Mouse (Mus musculus) cerebral cortex, adult 2 months (tissue): ENCODE measurements around the gene Cdyl.

ENCODE experiments used
- WGBS: fragments of 180-500 bp; shearing (Covaris S2); methylation state at CpG from one replicate; pipeline ENCODE4 v1.1.7; 2018; 5-methylcytosine and 5-hydroxymethylcytosine counted together

Cdyl gene

DNA sequence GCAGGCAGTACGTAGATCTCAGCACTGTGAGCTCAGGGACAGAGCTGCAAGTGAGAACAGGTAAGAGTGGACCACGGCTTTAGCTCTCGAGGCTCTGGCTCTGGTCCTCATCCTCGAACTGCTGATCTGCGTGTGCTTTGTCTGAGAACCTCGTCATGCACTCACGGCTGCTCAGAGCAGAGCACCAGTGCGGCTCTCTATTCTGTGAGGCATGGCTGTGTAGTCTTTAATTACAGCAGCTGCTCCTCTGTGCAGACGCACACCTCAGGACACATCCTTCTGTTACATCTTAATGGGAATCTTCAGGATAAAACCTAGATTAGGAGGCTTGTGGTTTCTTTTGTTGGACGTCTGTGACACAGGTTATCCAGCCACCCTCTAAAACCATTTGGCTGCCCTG, 180.5 kb downstream of the Cdyl start:
- 94% methylated on average over 10 of the region's 10 CpGs for WGBS

DNA sequence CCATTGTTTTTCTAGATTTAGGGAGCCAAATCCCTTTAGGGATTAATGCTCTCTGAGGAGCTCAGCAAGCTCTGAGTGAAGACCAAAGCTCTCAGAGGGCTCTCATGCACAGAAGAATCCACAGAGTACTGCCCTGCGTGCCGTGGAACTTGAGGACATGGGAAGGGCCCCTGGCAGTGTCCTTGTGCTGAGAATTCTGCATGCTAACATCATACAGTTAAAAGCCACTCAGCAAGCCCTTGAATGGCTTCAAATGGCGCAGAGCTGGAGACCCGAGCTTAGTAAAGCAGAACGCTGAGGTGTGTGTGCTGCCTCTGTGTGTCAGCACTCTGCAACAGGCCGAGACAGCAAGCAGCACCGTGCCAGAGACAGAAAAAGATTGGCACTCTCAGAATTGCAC, 183.8 kb downstream of the Cdyl start:
- 74% methylated on average over 7 of the region's 7 CpGs for WGBS

DNA sequence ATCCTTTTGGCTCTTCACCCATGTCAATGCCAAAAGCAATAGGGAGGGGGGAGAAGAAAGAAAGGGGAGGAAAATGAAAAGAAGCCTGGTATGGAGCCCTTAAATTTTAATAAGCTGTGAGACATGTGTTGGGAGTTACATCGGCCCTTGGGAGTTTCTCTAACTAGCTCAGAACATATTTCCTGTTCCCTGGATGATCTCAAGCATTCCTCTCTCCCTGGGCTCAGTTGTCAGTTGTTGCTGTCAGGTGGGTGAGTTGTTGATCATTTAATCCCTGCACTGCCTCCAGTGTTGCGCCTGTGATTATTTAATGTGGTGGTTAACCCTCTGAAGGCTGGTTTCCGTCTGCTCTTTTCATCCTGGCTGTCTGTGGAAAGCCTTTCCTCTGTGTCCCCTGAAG, 185.7 kb downstream of the Cdyl start:
- WGBS, result 84% methylated on average over 3 of the region's 3 CpGs

- WGBS, result 77% methylated on average over 3 of the region's 3 CpGs
These were observed 189.1 kb downstream of the Cdyl start for GRCm38 (mm10) chr13:35848694-35849093.

DNA sequence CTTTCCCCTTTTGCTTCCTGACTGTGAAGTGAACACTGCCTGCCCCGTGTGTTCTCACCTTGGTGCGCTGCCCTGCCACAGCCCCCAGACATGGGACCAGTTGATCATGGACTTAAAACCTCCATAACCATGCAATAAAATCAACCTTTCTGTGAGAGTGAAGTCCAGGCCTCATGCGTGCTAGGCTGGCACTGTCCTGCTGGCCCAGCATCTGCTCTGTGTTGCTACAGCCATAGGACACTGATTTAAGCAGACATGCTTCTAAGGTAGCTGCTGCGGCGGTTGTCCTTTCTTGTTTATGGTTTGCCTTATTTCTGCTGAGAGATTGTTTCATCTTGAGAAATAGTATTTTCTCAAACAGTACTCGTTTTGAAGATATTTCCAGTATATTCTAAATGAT, 191.9 kb downstream of the Cdyl start:
- 96% methylated on average over 6 of the region's 6 CpGs for WGBS

DNA sequence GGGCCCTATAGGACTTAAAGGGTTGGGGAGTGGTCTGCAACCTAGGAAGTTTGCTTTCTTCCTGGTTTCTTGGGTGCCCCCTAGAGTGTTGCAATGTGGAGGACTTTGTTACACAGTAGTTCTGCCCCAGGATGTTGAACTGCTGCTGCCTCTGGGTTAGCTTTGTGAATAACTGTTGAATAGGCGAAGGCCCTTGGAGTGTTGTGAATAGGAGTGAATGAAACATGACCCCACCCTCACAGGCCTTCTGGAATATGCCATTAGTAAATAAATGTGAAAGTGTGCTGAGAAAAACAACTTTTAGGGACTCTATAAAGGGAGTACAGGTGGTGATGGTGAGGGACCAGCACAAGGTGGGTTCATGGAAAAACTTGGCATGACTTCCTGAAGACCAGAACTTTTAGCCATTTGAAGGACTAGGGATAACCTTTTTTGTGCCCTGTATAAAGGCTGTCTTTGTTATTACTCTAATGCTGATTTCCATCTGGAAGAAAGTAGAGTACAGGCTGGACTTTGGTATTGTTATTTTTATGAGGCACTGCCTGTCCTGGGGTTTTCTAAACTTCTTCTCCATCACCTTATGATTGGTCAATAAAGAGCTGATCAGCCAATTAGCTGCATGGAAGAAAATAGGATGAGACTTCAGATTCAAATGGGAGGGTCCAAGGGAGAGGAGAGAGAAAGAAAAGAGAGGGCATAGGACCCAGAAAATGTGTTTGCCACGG, 193.4 kb downstream of the Cdyl start:
- WGBS, result 89% methylated on average over 2 of the region's 2 CpGs

DNA sequence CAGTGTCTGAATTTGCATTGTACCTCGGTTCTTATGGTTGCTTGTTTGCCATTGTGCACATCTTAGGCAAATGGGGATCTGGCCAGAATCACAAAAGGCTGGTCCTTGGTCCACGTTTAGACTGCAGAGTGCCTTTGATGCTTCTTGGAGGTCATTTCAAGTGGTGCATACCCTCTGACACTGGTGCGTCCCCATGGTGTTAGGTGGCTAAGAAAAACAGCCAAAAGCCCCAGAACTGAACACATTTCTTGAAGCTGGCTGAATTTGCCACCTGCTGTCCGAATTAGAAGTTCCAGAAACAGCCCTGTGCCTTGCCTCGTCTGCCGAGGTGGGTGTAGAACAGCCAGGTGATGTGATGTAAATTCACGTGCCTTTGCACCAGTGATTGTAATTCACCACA, 197.9 kb downstream of the Cdyl start:
- WGBS, result 69% methylated on average over 7 of the region's 7 CpGs

DNA sequence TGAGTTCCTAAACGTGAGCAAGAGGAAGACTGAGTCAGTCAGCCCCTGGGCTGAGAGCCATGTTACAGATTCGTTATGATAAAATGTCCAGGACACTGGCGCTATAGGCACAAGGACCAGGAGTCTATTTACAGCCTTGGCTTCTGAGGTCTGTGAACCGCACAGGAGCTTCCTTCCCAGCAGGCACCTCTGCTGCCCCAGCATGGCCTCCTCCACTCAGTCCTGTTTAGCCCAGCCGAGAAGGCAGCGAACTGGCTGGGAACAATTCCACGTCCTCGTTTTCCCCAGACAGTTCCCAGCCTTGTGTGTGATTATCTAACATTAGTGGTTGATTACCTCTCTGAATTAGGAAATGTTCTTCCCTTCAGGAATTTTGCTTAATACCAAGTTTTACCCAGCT, 201.3 kb downstream of the Cdyl start:
- 57% methylated on average over 8 of the region's 8 CpGs for WGBS

DNA sequence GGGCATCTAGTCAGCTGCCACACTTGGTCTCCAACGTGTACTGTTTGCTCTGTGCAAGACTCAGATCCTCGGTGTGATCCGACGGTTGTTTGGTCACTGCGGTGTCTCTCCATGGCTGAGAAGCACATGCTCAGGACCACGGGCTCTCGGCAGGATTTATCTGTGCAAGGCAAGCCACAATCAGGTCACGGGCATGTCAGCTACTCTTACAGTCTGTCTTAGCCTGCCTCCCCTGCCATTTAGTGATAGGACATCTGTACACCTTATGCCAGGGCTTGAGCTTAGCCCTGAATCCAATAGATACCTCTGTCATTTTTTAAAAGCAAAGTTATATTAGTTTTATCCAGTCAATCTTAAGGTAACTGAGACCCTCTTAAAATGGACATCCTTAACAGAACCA, 211.0 kb downstream of the Cdyl start:
- 95% methylated on average over 8 of the region's 8 CpGs for WGBS

- WGBS, result 68% methylated on average over 3 of the region's 3 CpGs
These were observed 211.5 kb downstream of the Cdyl start for GRCm38 (mm10) chr13:35871107-35871506.

DNA sequence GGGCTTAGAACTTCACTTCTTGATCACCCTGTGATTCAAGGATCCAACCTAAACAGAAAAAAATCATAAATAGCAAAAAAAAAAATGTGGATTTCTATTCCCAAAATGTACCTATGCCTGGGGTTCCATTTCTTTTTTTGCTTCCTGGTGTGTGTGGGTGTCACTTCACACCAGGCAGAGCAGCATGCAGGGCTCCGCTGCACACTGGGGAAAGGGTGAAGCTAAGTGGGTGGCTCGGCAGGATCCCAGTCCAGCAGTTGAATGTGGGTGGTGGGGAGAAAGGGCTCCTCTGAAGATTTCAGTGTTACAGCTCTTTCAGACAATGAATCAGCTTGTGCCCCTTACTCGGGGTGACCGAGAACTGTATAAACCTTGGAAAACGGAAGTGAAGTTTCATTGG, 215.8 kb downstream of the Cdyl start:
- 56% methylated on average over 5 of the region's 5 CpGs for WGBS

GRCm38 (mm10) chr13:35878282-35878681, 218.6 kb downstream of the Cdyl start:
- WGBS, result 32% methylated on average over 1 of the region's 1 CpGs

- 55% methylated on average over 5 of the region's 5 CpGs for WGBS
These were observed 219.4 kb downstream of the Cdyl start for GRCm38 (mm10) chr13:35879068-35879467.

- WGBS, result 89% methylated on average over 5 of the region's 5 CpGs
These were observed 219.9 kb downstream of the Cdyl start for GRCm38 (mm10) chr13:35879519-35879918.

DNA sequence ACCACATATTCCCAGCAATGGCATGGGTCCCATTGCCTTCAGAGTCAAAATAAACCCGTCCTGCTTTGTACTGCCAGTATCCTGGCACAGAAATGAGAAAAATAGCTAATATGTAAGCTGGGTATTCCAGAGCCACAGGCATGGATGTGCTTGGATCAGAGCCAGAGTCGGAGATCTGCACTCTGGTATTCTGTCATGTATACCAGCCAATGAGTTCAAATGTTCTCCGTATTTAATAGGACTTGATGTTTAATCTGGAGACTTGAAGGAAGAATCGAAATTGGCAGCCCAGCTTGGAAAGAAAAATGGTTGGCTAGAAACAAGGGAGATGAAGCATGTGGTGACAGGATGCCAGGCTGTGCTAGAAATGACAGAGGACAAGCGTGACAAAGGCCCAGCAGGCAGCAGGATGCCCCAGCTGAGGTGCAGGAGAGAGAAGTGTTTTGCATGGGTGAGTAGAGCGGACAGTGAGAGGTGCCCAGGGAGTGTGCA, 221.0 kb downstream of the Cdyl start:
- WGBS, result 66% methylated on average over 6 of the region's 6 CpGs

GRCm38 (mm10) chr13:35886121-35886725, 226.6 kb downstream of the Cdyl start:
- WGBS, result 44% methylated on average over 15 of the region's 15 CpGs

DNA sequence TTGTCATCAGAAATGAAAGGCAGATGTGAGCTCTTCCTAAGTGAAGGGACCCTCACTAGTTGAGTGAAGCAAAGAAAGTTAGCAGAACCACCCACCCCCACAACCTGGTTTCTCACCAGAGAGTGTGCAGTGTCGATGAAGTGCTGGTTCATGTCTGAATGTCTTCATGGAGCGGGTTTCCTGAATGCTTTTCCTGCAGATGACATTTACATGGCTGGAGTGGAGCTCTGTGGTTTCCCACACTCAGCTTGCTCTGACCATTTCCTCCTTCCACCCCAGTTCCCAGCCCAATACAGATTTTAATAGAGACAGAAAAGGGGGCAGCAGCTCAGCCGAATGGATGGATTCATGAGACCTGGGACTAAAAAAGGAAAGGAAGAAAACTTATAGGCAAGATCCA, 233.2 kb downstream of the Cdyl start:
- WGBS, result 88% methylated on average over 3 of the region's 3 CpGs

GRCm38 (mm10) chr13:35905378-35905777, 245.7 kb downstream of the Cdyl start:
- whole genome bisulfite sequencing, result 1% methylated on average over 13 of the region's 13 CpGs

DNA sequence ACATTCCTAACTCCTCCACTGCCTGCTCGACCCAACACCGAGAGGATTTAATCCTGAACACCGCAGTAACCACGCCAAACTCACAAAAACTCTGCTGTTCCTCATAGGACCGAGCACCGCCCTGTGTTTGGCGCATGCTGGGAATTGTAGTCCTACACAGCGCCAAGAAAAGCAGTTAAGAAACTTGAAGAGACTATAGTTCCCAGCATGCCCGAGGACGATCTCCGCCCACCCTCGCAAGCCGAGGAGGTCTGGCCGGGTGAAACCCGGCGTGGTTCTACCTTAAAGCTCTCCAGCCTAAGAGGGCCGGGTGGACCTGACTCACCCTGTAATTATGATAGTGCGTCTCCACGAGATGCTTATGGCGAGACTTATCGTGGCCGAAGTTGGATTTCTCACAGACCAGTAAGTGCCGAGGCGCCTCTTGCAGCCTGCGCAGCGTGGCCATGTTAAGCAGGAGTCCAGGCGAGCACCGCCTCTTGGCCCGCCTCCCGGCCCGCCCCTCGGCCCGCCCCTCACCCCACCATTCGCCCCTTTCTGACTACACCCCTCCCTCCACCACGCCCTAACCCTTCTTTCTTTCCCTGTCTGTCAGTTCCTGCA, 246.3 kb downstream of the Cdyl start, which contains the start of gene Rpp40:
Gene Rpp40 (minus strand): TSS at position 481 of the 603 bp plus-strand sequence.
- WGBS, result under 1% methylated on average over 35 of the region's 35 CpGs

- 87% methylated on average over 1 of the region's 1 CpGs for WGBS
These were observed 251.8 kb downstream of the Cdyl start for GRCm38 (mm10) chr13:35911476-35911875.
